Mouse (Mus musculus) cerebellum, adult 2 months (tissue): Measurements from ENCODE around the gene Cpsf2.

Source experiments
- CTCF ChIP-seq: fragments of 200-500 bp; IDR thresholded peaks from 2 replicates; pipeline ENCODE4 v1.5.1; 2011; ENCODE audit warnings: low read depth, mild to moderate bottlenecking, control low read depth, low read length, moderate library complexity, borderline replicate concordance; ENCODE audit not compliant: insufficient read depth
- POLR2A ChIP-seq: fragments of 200-500 bp; IDR thresholded peaks from 2 replicates; pipeline ENCODE4 v1.6.1; 2011; ENCODE audit warnings: low read length, control low read depth, borderline replicate concordance; ENCODE audit not compliant: insufficient read depth

GRCm38 (mm10) chr12:101981559-101981958 is 5.8 kb downstream of the Cpsf2 start:
- TF ChIP-seq CTCF (no peak), POLR2A (no peak)
